ENCODE assay signal across 8 mouse cellular contexts in genomic region chr14:118713408-118713807, GRCm38 (mm10). TPM values are rescaled to one million over a fixed set of nuclear protein-coding genes. Genes with fewer than 3 reads are reported as not detected.
DNase-seq lines count a peak whose midpoint lies in the region; ATAC-seq lines count a peak whose summit lies in the region.

No protein-coding gene starts in this region.

- peak overlapping the region; percentile 69 for H3K9ac ChIP-seq in heart, embryonic 12.5 days
- H3K9ac ChIP-seq in neural tube, embryonic 12.5 days = 0 out of 2 replicates have a peak overlapping the region, but pooled peaks have one; percentile 8

- no peak for ATAC-seq in heart, embryonic 12.5 days (ENCODE audit: insufficient number of reproducible peaks, low FRiP score)
- ATAC-seq in neural tube, embryonic 12.5 days (ENCODE audit: low FRiP score, low read depth) = 0 out of 2 replicates have a peak, but pooled peaks have one; percentile 11
- no peak for ATAC-seq in activated CD4-positive, CD25-positive, alpha-beta regulatory T cell, adult 4 months
- no peak; the same call in 1 of the 2 replicates for ATAC-seq in monocyte, adult 5-6 weeks (replicated peaks; ENCODE audit: insufficient number of reproducible peaks, low FRiP score, low TSS enrichment, poor library complexity, severe bottlenecking)

- H3K4me1 ChIP-seq in heart, embryonic 12.5 days (replicated peaks) = peaks cover 23% of the 10 kb centered on the region
- H3K4me1 ChIP-seq in neural tube, embryonic 12.5 days = peaks cover 9% of the 10 kb centered on the region

- H3K4me2 ChIP-seq in heart, embryonic 12.5 days = peak overlapping the region; percentile 89
- H3K4me2 ChIP-seq in neural tube, embryonic 12.5 days (replicated peaks) = peak overlapping the region; percentile 69

- H3K9me3 ChIP-seq in heart, embryonic 12.5 days (replicated peaks) = no peaks in the 10 kb centered on the region
- H3K9me3 ChIP-seq in neural tube, embryonic 12.5 days = no peaks in the 10 kb centered on the region

- WGBS in heart, embryonic 12.5 days = 2% methylated on average over 18 of the region's 18 CpGs
- WGBS in neural tube, embryonic 12.5 days = under 1% methylated on average over 18 of the region's 18 CpGs

- H3K27me3 ChIP-seq in heart, embryonic 12.5 days (replicated peaks) = peaks cover 13% of the 10 kb centered on the region; the same call in 1 of the 2 replicates
- 0 out of 2 replicates have a peak, but pooled peaks cover 3% of the 10 kb centered on the region for H3K27me3 ChIP-seq in neural tube, embryonic 12.5 days (replicated peaks)

- H3K4me3 ChIP-seq in heart, embryonic 12.5 days = peak overlapping the region; percentile 45
- H3K4me3 ChIP-seq in neural tube, embryonic 12.5 days = peak overlapping the region; percentile 30

- H3K27ac ChIP-seq in heart, embryonic 12.5 days (ENCODE audit: poor library complexity, severe bottlenecking) = no peak overlapping the region
- H3K27ac ChIP-seq in neural tube, embryonic 12.5 days = no peak overlapping the region

- peak; percentile 57 to 81 for DNase-seq in adrenal gland, adult (ENCODE audit: inconsistent age in 2 of 2, low spot score in 1 of 2)
- DNase-seq in adrenal gland, postnatal 4 days (ENCODE audit: low spot score in 2 of 2) = no peak
- DNase-seq in adrenal gland, postnatal 36 days = peak; percentile 47 to 57
- DNase-seq in kidney, postnatal 25 days = peak; percentile 46 to 66

- H3K36me3 ChIP-seq in heart, embryonic 12.5 days = no peaks in the 10 kb centered on the region
- no peaks in the 10 kb centered on the region for H3K36me3 ChIP-seq in neural tube, embryonic 12.5 days

RNA-seq across cellular contexts. Expression of gene Abcc4, which starts 7.4 kb away (rescaled TPM):
- total RNA-seq in adrenal gland, postnatal 4 days (2021) = 10 to 100 TPM in 1 of 2 experiments, 1 to 10 TPM in 1; 7.3 to 10.1 TPM
- 10 to 100 TPM; 15.1 to 21.0 TPM for total RNA-seq in adrenal gland, postnatal 36 days (2021)
- 2.2 TPM in 2 replicates for polyA plus RNA-seq in heart, embryonic 12.5 days (2016; fragmentation: Nextera tagmentation; extraction: Ambion mirVana)
- 2.3 and 2.9 TPM in 2 replicates for polyA plus RNA-seq in neural tube, embryonic 12.5 days (2016; fragmentation: Nextera tagmentation; extraction: Ambion mirVana)
- polyA plus RNA-seq in activated CD4-positive, CD25-positive, alpha-beta regulatory T cell, adult 4 months (2017; shearing (Covaris generic)) = 1 to 10 TPM; 8.8 to 9.8 TPM
- total RNA-seq in monocyte, adult 5-6 weeks (2017) = 11.1 to 14.9 TPM (median 14.3 TPM) in 3 replicates

Comparison
In these comparisons a context has a peak if more than half of its experiments do, and no peak if none do; other contexts are left out.
1. DNase-seq: peak in adrenal gland, adult (2 of 2), adrenal gland, postnatal 36 days (2 of 2) and kidney, postnatal 25 days (2 of 2); none in adrenal gland, postnatal 4 days (0 of 2).